Mouse (Mus musculus): ENCODE measurements around the gene Zdhhc22. TPM values are rescaled to one million over a fixed set of nuclear protein-coding genes. Genes with fewer than 3 reads are reported as not detected.

Gene Zdhhc22
- polyA plus RNA-seq, 1 experiment: not detected

DNA sequence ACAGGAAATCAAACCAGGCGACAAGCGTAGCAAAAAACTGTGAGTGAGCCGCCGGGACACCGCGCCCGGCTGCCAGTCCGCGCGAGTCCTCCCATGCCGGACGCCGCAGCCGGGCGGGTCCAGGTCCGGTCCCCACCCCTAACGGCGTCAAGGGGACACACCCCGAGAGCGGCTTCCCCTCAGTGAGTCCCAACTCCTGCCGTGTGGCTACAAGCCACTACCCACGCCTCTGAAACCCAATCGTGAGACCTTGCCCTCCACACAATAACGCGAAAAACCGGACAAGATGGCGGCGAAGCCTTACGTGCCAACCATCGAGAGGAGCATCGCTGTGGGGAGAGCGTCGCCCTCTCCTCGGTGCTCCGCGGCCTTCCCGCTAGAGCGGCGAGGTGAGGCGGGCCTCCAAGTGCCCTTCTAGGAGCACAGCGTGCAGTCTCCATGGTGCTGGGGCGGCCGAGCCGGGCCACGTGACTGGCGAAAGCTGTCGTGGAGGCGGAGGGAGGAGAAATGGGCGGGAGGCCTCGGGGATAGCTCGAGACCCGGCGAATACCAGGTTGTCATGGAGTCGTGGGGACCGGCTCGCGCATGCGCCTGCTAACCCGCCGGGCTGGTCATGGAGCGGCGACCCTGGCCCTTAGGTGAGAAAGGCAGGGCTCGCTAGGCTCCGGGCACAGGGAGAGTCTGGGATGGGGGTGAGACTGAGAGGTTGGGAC lies 43.2 kb downstream of the Zdhhc22 start, which contains the start of gene Cipc:
Cipc (plus strand) TSS at position 182 of the 713 bp plus-strand sequence.
- H3K27me3 ChIP-seq (ENCODE audit: control insufficient read depth, insufficient read depth, low read length): no peaks in the 10 kb centered on the region
- H3K27ac ChIP-seq (ENCODE audit: control insufficient read depth, insufficient read depth, low read depth, low read length): peak within 1 kb of the TSS; percentile 98
- H3K36me3 ChIP-seq (ENCODE audit: control insufficient read depth, insufficient read depth, low read length): no peaks in the 10 kb centered on the region
- no peak for TF ChIP-seq CTCF (IDR thresholded peaks at IDR 0.05; ENCODE audit: control insufficient read depth, insufficient read depth, insufficient replicate concordance, low read depth, low read length)
- TF ChIP-seq POLR2A (IDR thresholded peaks at IDR 0.05; ENCODE audit: control insufficient read depth, low read depth, low read length): peak; percentile 98
- peaks cover 6% of the 10 kb centered on the region for H3K4me1 ChIP-seq (ENCODE audit: control insufficient read depth, insufficient read depth, low read length)
- H3K4me3 ChIP-seq (ENCODE audit: control insufficient read depth, low read depth, low read length): peak within 1 kb of the TSS; percentile 95

DNA sequence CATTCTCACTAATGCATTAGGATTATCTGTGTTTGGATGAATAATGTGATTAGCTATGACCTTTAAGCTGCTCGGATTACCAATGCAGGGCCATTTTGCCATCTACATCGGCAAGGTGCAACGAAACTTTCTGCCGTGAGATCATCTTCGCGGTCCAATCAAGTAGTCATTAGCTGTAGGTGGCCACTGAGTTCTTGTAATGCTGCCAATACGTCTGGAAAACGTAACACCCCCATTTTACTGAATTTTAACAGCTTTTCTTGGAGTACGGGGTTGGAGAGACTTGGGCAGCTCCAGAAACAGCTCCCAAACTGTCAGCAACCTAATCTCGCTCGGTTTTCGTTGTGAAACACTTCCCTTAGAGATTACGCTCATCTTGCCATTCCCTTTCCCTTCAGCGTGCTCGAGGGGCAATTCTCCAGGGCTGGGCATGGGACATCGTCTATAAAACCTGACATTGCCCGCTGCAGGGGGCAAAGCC lies 43.9 kb downstream of the Zdhhc22 start:
- Histone ChIP-seq H3K36me3 (ENCODE audit: control insufficient read depth, insufficient read depth, low read length) (no peaks in the 10 kb centered on the region), H3K4me3 (ENCODE audit: control insufficient read depth, low read depth, low read length) (peak overlapping the region; percentile 95), H3K27ac (ENCODE audit: control insufficient read depth, insufficient read depth, low read depth, low read length) (peak overlapping the region; percentile 98), H3K27me3 (ENCODE audit: control insufficient read depth, insufficient read depth, low read length) (no peaks in the 10 kb centered on the region), H3K4me1 (ENCODE audit: control insufficient read depth, insufficient read depth, low read length) (peaks cover 6% of the 10 kb centered on the region)
- no peak for TF ChIP-seq CTCF (IDR thresholded peaks at IDR 0.05; ENCODE audit: control insufficient read depth, insufficient read depth, insufficient replicate concordance, low read depth, low read length)
- no peak for TF ChIP-seq POLR2A (IDR thresholded peaks at IDR 0.05; ENCODE audit: control insufficient read depth, low read depth, low read length)

- H3K4me1 ChIP-seq (ENCODE audit: control insufficient read depth, insufficient read depth, low read length): peaks cover 6% of the 10 kb centered on the region
- no peaks in the 10 kb centered on the region for H3K36me3 ChIP-seq (ENCODE audit: control insufficient read depth, insufficient read depth, low read length)
- H3K4me3 ChIP-seq (ENCODE audit: control insufficient read depth, low read depth, low read length): no peak overlapping the region
- TF ChIP-seq POLR2A (IDR thresholded peaks at IDR 0.05; ENCODE audit: control insufficient read depth, low read depth, low read length) (no peak), CTCF (IDR thresholded peaks at IDR 0.05; ENCODE audit: control insufficient read depth, insufficient read depth, insufficient replicate concordance, low read depth, low read length) (no peak)
- no peak overlapping the region for H3K27ac ChIP-seq (ENCODE audit: control insufficient read depth, insufficient read depth, low read depth, low read length)
- no peaks in the 10 kb centered on the region for H3K27me3 ChIP-seq (ENCODE audit: control insufficient read depth, insufficient read depth, low read length)
Observed at GRCm38 (mm10) chr12:86945126-86945525, 45.1 kb downstream of the Zdhhc22 start.

DNA sequence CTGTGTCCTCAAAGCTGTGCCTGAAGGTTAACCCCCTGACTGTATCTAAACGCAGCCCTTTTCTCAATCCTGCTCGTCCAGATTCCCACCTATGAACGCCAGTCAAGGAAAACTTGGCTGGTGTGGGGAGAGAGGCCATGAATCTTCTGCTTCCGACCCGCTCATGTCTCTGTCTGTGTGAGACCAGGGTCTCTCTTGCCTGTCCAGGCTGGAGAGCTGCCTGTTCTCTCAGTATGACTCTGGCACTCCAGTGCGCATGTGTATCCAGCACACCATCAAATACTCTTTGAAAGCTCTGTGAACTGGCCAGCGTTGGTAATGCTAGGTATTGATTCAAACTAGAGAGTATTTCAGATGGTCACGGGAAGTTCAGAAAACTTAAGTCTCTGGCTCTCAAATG lies 46.8 kb downstream of the Zdhhc22 start:
- Histone ChIP-seq H3K27ac (ENCODE audit: control insufficient read depth, insufficient read depth, low read depth, low read length) (no peak overlapping the region), H3K36me3 (ENCODE audit: control insufficient read depth, insufficient read depth, low read length) (no peaks in the 10 kb centered on the region), H3K4me1 (ENCODE audit: control insufficient read depth, insufficient read depth, low read length) (peaks cover 4% of the 10 kb centered on the region), H3K27me3 (ENCODE audit: control insufficient read depth, insufficient read depth, low read length) (no peaks in the 10 kb centered on the region), H3K4me3 (ENCODE audit: control insufficient read depth, low read depth, low read length) (no peak overlapping the region)
- TF ChIP-seq CTCF (IDR thresholded peaks at IDR 0.05; ENCODE audit: control insufficient read depth, insufficient read depth, insufficient replicate concordance, low read depth, low read length): no peak
- TF ChIP-seq POLR2A (IDR thresholded peaks at IDR 0.05; ENCODE audit: control insufficient read depth, low read depth, low read length): no peak

DNA sequence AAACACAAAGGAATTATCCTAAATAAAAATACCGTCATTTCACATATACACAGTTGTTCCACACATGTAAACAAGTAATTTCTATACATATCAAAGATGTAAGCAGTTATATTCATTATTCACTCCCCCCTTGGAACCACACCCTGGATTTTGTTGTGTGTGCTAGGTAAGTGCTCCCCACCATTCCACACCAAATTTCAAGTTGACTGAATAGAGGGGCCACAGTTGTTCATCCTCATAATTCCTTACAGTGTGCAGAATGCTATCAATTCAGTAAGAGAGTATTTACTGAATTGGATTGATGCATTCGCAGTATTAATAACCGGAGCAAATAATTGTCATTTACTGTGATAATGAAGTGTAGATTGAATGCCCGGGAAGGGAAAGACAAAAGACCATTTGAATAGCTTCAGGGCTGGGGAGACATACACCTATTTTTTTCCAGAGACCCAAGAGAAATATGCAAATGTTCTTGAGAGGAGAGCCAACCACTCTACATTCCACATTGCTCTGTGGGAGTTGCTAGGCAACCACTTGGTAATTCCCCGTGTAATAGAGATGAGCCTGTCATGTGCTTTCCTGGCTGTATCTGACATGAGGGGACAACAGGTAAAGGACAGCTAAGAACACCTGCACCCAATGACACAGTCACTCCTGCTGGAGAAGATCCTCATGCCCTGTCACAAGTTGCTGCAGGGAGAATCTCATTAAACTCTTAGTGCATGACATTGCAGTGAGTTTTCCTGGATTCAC lies 48.3 kb downstream of the Zdhhc22 start:
- H3K4me3 ChIP-seq (ENCODE audit: control insufficient read depth, low read depth, low read length): no peak overlapping the region
- TF ChIP-seq POLR2A (IDR thresholded peaks at IDR 0.05; ENCODE audit: control insufficient read depth, low read depth, low read length) (no peak), CTCF (IDR thresholded peaks at IDR 0.05; ENCODE audit: control insufficient read depth, insufficient read depth, insufficient replicate concordance, low read depth, low read length) (no peak)

DNA sequence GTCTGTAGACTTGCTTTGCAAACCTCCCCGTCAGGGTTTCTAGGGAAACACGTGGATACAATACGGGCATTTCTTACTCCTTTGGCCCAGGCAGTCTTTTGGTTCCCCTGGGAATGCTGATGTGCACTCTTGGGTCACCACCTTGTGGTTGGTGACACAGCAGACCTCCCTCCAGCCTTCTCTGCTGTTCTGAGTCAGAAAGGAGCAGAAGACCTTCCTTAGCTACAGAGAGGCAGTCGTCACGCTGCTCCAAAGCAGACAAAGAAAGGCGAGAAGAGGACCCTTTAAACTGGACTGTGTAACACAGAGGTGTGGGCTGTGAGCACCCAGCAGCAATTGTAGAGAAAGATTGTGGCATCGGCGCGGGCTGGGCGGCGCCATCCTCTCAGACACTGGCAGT lies 49.1 kb downstream of the Zdhhc22 start:
- Histone ChIP-seq H3K36me3 (ENCODE audit: control insufficient read depth, insufficient read depth, low read length) (no peaks in the 10 kb centered on the region), H3K27me3 (ENCODE audit: control insufficient read depth, insufficient read depth, low read length) (no peaks in the 10 kb centered on the region), H3K4me3 (ENCODE audit: control insufficient read depth, low read depth, low read length) (no peak overlapping the region), H3K27ac (ENCODE audit: control insufficient read depth, insufficient read depth, low read depth, low read length) (no peak overlapping the region), H3K4me1 (ENCODE audit: control insufficient read depth, insufficient read depth, low read length) (no peaks in the 10 kb centered on the region; the same call in 1 of the 2 replicates)
- TF ChIP-seq CTCF (IDR thresholded peaks at IDR 0.05; ENCODE audit: control insufficient read depth, insufficient read depth, insufficient replicate concordance, low read depth, low read length) (no peak), POLR2A (IDR thresholded peaks at IDR 0.05; ENCODE audit: control insufficient read depth, low read depth, low read length) (no peak)

More for the DNA sequence above, 48.3 kb downstream of the Zdhhc22 start:
- H3K27me3 ChIP-seq (ENCODE audit: control insufficient read depth, insufficient read depth, low read length): no peaks in the 10 kb centered on the region
- H3K27ac ChIP-seq (ENCODE audit: control insufficient read depth, insufficient read depth, low read depth, low read length): no peak overlapping the region
- H3K4me1 ChIP-seq (ENCODE audit: control insufficient read depth, insufficient read depth, low read length): no peaks in the 10 kb centered on the region; the same call in 1 of the 2 replicates
- no peaks in the 10 kb centered on the region for H3K36me3 ChIP-seq (ENCODE audit: control insufficient read depth, insufficient read depth, low read length)

- no peaks in the 10 kb centered on the region; the same call in 1 of the 2 replicates for H3K4me1 ChIP-seq (ENCODE audit: control insufficient read depth, insufficient read depth, low read length)
- TF ChIP-seq POLR2A (IDR thresholded peaks at IDR 0.05; ENCODE audit: control insufficient read depth, low read depth, low read length) (no peak), CTCF (IDR thresholded peaks at IDR 0.05; ENCODE audit: control insufficient read depth, insufficient read depth, insufficient replicate concordance, low read depth, low read length) (no peak)
- no peaks in the 10 kb centered on the region for H3K27me3 ChIP-seq (ENCODE audit: control insufficient read depth, insufficient read depth, low read length)
- H3K4me3 ChIP-seq (ENCODE audit: control insufficient read depth, low read depth, low read length): no peak overlapping the region
- H3K27ac ChIP-seq (ENCODE audit: control insufficient read depth, insufficient read depth, low read depth, low read length): no peak overlapping the region
- H3K36me3 ChIP-seq (ENCODE audit: control insufficient read depth, insufficient read depth, low read length): no peaks in the 10 kb centered on the region
Observed at GRCm38 (mm10) chr12:86938571-86938970, 51.7 kb downstream of the Zdhhc22 start.
